Mouse (Mus musculus) liver, adult 10 weeks (tissue): ENCODE results near the gene Btbd35f23. TPM values are rescaled to one million over a fixed set of nuclear protein-coding genes. Genes with fewer than 3 reads are reported as not detected.

ENCODE experiments used
- polyA plus RNA-seq: library from polyadenylated mRNA; stranded (reverse); fragments of 350-450 nt; fragmentation: Illumina TruSeq; extraction: RNeasy Lipid Tissue Mini Kit (QIAGEN cat#74804); gene quantifications from one replicate; pipeline ENCODE4 v1.2.3, GENCODE M21; 2014; ENCODE audit warnings: low read depth, low replicate concordance

Btbd35f23 gene
- polyA plus RNA-seq, result not detected

DNA sequence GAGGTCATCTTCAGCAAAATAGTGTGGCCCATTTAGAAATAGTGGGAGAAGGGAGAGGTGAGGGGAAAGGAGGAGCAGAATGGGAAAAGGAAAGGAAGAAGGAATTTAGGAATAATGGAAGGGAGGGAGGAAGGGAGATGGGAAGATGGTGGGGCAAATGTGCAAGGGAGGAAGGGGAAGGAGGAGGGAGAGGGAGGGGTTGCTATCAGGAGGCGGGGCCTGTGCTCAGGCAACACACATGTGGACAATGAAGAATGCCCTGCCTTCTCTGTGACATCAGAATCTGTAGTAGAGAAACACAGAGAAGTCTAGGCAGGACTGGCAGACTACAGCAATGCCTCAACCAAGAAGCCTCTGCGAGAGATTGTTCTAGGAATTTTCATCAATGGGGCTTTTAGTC is at the start of gene Btbd35f23:
Btbd35f23 (plus strand) TSS at position 301 of the 400 bp plus-strand sequence.

Other genes starting within 250 kb of the Btbd35f23 start
- not detected for gene Btbd35f24, start 119.0 kb downstream of the Btbd35f23 start, polyA plus RNA-seq